Mouse (Mus musculus): ENCODE data around the gene Tmem220.
A peak's percentile ranks its signal among the peaks of the same experiment; 100 is the strongest.

Tmem220 gene

GRCm38 (mm10) chr11:67024867-67025477 is at the start of gene Tmem220:
TSS of gene Tmem220 (plus strand) at chr11:67025154.
- DNase-seq, result peak; percentile 97

- no peak for DNase-seq
These were observed 49.2 kb upstream of the Tmem220 start for GRCm38 (mm10) chr11:66975606-66976330.

- no peak for DNase-seq
These were observed 43.4 kb upstream of the Tmem220 start for GRCm38 (mm10) chr11:66981336-66982115.

GRCm38 (mm10) chr11:66982794-66983193 is 42.2 kb upstream of the Tmem220 start:
- DNase-seq, result peak; percentile 70

- DNase-seq, result peak; percentile 30
These were observed 41.4 kb upstream of the Tmem220 start for GRCm38 (mm10) chr11:66983422-66984164.

- peak; percentile 88 for DNase-seq
These were observed 40.5 kb upstream of the Tmem220 start for GRCm38 (mm10) chr11:66984165-66985135.

GRCm38 (mm10) chr11:66985136-66985702 is 39.7 kb upstream of the Tmem220 start:
- DNase-seq, result no peak

GRCm38 (mm10) chr11:66992150-66992549 is 32.8 kb upstream of the Tmem220 start:
- DNase-seq, result no peak

- no peak for DNase-seq
These were observed 31.3 kb upstream of the Tmem220 start for GRCm38 (mm10) chr11:66993674-66994073.

GRCm38 (mm10) chr11:66996446-66996845 is 28.5 kb upstream of the Tmem220 start:
- no peak for DNase-seq

GRCm38 (mm10) chr11:66998467-66999403 is 26.2 kb upstream of the Tmem220 start:
- no peak for DNase-seq

- no peak for DNase-seq
These were observed 24.3 kb upstream of the Tmem220 start for GRCm38 (mm10) chr11:67000671-67001070.

- peak; percentile 56 for DNase-seq
These were observed 23.2 kb upstream of the Tmem220 start for GRCm38 (mm10) chr11:67001717-67002116.

- no peak for DNase-seq
These were observed 22.0 kb upstream of the Tmem220 start for GRCm38 (mm10) chr11:67002911-67003310.

GRCm38 (mm10) chr11:67007961-67008360 is 17.0 kb upstream of the Tmem220 start:
- DNase-seq, result no peak

GRCm38 (mm10) chr11:67008528-67008927 is 16.4 kb upstream of the Tmem220 start:
- DNase-seq, result no peak

GRCm38 (mm10) chr11:67010430-67010829 is 14.5 kb upstream of the Tmem220 start:
- peak; percentile 65 for DNase-seq

- DNase-seq, result no peak
These were observed 13.3 kb upstream of the Tmem220 start for GRCm38 (mm10) chr11:67011635-67012034.

GRCm38 (mm10) chr11:67017801-67018591 is 7.0 kb upstream of the Tmem220 start:
- DNase-seq, result no peak

All from embryo, embryonic 11 days (tissue).